Mouse (Mus musculus): ENCODE data around the gene Crisp4. TPM values are rescaled to one million over a fixed set of nuclear protein-coding genes. Genes with fewer than 3 reads are reported as not detected.

The Crisp4 gene
- 0.33 TPM for polyA plus RNA-seq (2017; shearing (Covaris generic))

GRCm38 (mm10) chr1:18145802-18146201 lies at the start of gene Crisp4:
Gene Crisp4 (minus strand): TSS chr1:18145902.

Other genes starting within 250 kb of the Crisp4 start
- not detected for gene Defb18, start 91.5 kb upstream of the Crisp4 start, polyA plus RNA-seq (2017; shearing (Covaris generic))
- gene Defb41, start 119.2 kb upstream of the Crisp4 start, polyA plus RNA-seq (2017; shearing (Covaris generic)): not detected